Mouse (Mus musculus) stomach, embryonic 14.5 days (tissue): ENCODE measurements around the gene Atrnl1. TPM values are rescaled to one million over a fixed set of nuclear protein-coding genes. Genes with fewer than 3 reads are reported as not detected.
A peak's percentile ranks its signal among the peaks of the same experiment; 100 is the strongest.

ENCODE experiments used
- ATAC-seq: fragments of 200-750 bp; cut with Nextera tagmentation; 2 replicates; pipeline ENCODE4 v1.8.0; 2017; ENCODE audit warnings: low read depth, moderate TSS enrichment; ENCODE audit not compliant: insufficient number of reproducible peaks, insufficient read depth, low FRiP score
- H3K27ac ChIP-seq: fragments of 300-500 bp; sonication (generic); 2 replicates; pipeline ENCODE4 v1.5.1; 2014; ENCODE audit warnings: mild to moderate bottlenecking, low read length, moderate library complexity, mixed read lengths
- H3K27me3 ChIP-seq: fragments of 300-500 bp; sonication (generic); 2 replicates; pipeline ENCODE4 v1.6.1; 2014; ENCODE audit warnings: low read length, control low read depth, mixed read lengths; ENCODE audit not compliant: control insufficient read depth, insufficient read depth
- H3K36me3 ChIP-seq: fragments of 300-500 bp; sonication (generic); 2 replicates; pipeline ENCODE4 v1.6.1; 2014; ENCODE audit warnings: mild to moderate bottlenecking, control low read depth, low read length, moderate library complexity, mixed read lengths; ENCODE audit not compliant: control insufficient read depth, insufficient read depth
- H3K4me1 ChIP-seq: fragments of 300-500 bp; sonication (generic); 2 replicates; pipeline ENCODE4 v1.6.1; 2014; ENCODE audit warnings: low read length, control low read depth, mixed read lengths; ENCODE audit not compliant: control insufficient read depth, insufficient read depth
- H3K4me2 ChIP-seq: fragments of 300-500 bp; sonication (generic); replicated peaks from 2 replicates; pipeline ENCODE4 v1.6.1; 2014; ENCODE audit warnings: low read depth, low read length, control low read depth
- H3K4me3 ChIP-seq: fragments of 300-500 bp; sonication (generic); 2 replicates; pipeline ENCODE4 v1.5.1; 2014; ENCODE audit warnings: low read depth, low read length, control low read depth
- H3K9ac ChIP-seq: fragments of 300-500 bp; sonication (generic); replicated peaks from 2 replicates; pipeline ENCODE4 v1.6.1; 2014; ENCODE audit warnings: low read depth, mild to moderate bottlenecking, control low read depth, low read length, moderate library complexity, mixed read lengths
- H3K9me3 ChIP-seq: fragments of 300-500 bp; sonication (generic); 2 replicates; pipeline ENCODE4 v1.6.1; 2016; ENCODE audit warnings: low read depth, low read length, control low read depth; ENCODE audit not compliant: control insufficient read depth
- WGBS: fragments of 180-500 bp; shearing (Covaris S2); extraction: QIAGEN DNeasy Blood & Tissue Kit; methylation state at CpG from one replicate; pipeline ENCODE4 v1.1.7; 2014; 5-methylcytosine and 5-hydroxymethylcytosine counted together
- polyA plus RNA-seq: library from polyadenylated mRNA; unstranded; fragments of >200 nt; fragmentation: Nextera tagmentation; extraction: Ambion mirVana; gene quantifications from 2 replicates; pipeline ENCODE4 v1.2.1, GENCODE M21; 2014

The Atrnl1 gene
- polyA plus RNA-seq, 1 experiment from 2014 or later, result 8.2 TPM

GRCm38 (mm10) chr19:57909466-57909865, 298.6 kb downstream of the Atrnl1 start:
- 91% methylated on average over 6 of the region's 6 CpGs for WGBS
- H3K4me3 ChIP-seq, result no peak overlapping the region

GRCm38 (mm10) chr19:57910650-57911049, 299.8 kb downstream of the Atrnl1 start:
- no peak overlapping the region for H3K27ac ChIP-seq
- no peaks in the 10 kb centered on the region for H3K36me3 ChIP-seq
- 85% methylated on average over 6 of the region's 6 CpGs for WGBS
- H3K4me1 ChIP-seq, result no peaks in the 10 kb centered on the region
- ATAC-seq, result no peak
- no peaks in the 10 kb centered on the region for H3K9me3 ChIP-seq
- no peak overlapping the region for H3K4me3 ChIP-seq
- no peak overlapping the region for H3K4me2 ChIP-seq
- no peak overlapping the region for H3K9ac ChIP-seq
- H3K27me3 ChIP-seq, result no peaks in the 10 kb centered on the region

More at GRCm38 (mm10) chr19:57909466-57909865, 298.6 kb downstream of the Atrnl1 start:
- H3K4me2 ChIP-seq, result no peak overlapping the region
- H3K9me3 ChIP-seq, result no peaks in the 10 kb centered on the region
- H3K4me1 ChIP-seq, result no peaks in the 10 kb centered on the region
- H3K36me3 ChIP-seq, result no peaks in the 10 kb centered on the region
- H3K9ac ChIP-seq, result no peak overlapping the region
- H3K27ac ChIP-seq, result no peak overlapping the region
- H3K27me3 ChIP-seq, result no peaks in the 10 kb centered on the region
- ATAC-seq, result no peak

- Histone ChIP-seq H3K4me2 (no peak overlapping the region), H3K4me3 (no peak overlapping the region), H3K27me3 (no peaks in the 10 kb centered on the region), H3K9ac (no peak overlapping the region), H3K4me1 (no peaks in the 10 kb centered on the region), H3K27ac (no peak overlapping the region), H3K36me3 (no peaks in the 10 kb centered on the region), H3K9me3 (no peaks in the 10 kb centered on the region; the same call in 1 of the 2 replicates)
- ATAC-seq, result no peak
- 55% methylated on average over 6 of the region's 6 CpGs for WGBS
These were observed 305.5 kb downstream of the Atrnl1 start for GRCm38 (mm10) chr19:57916325-57916724.

- no peak overlapping the region for H3K27ac ChIP-seq
- no peak overlapping the region for H3K4me3 ChIP-seq
- H3K9me3 ChIP-seq, result no peaks in the 10 kb centered on the region; the same call in 1 of the 2 replicates
- no peaks in the 10 kb centered on the region for H3K36me3 ChIP-seq
- 69% methylated on average over 5 of the region's 5 CpGs for WGBS
- no peak for ATAC-seq
- no peaks in the 10 kb centered on the region for H3K27me3 ChIP-seq
- no peak overlapping the region for H3K4me2 ChIP-seq
- H3K9ac ChIP-seq, result no peak overlapping the region
- H3K4me1 ChIP-seq, result no peaks in the 10 kb centered on the region
These were observed 312.2 kb downstream of the Atrnl1 start for GRCm38 (mm10) chr19:57922991-57923390.

GRCm38 (mm10) chr19:57924856-57925255, 314.0 kb downstream of the Atrnl1 start:
- no peaks in the 10 kb centered on the region; the same call in 1 of the 2 replicates for H3K9me3 ChIP-seq
- H3K36me3 ChIP-seq, result no peaks in the 10 kb centered on the region
- no peak overlapping the region for H3K27ac ChIP-seq
- no peaks in the 10 kb centered on the region for H3K4me1 ChIP-seq
- no peak overlapping the region for H3K4me2 ChIP-seq
- 66% methylated on average over 8 of the region's 8 CpGs for WGBS
- no peaks in the 10 kb centered on the region for H3K27me3 ChIP-seq
- no peak overlapping the region for H3K9ac ChIP-seq
- ATAC-seq, result no peak
- H3K4me3 ChIP-seq, result no peak overlapping the region

- Histone ChIP-seq H3K27me3 (no peaks in the 10 kb centered on the region), H3K4me1 (no peaks in the 10 kb centered on the region), H3K4me2 (no peak overlapping the region), H3K9me3 (no peaks in the 10 kb centered on the region; the same call in 1 of the 2 replicates), H3K36me3 (no peaks in the 10 kb centered on the region), H3K9ac (no peak overlapping the region), H3K27ac (no peak overlapping the region), H3K4me3 (no peak overlapping the region)
- 71% methylated on average over 10 of the region's 10 CpGs for WGBS
- ATAC-seq, result no peak
These were observed 314.8 kb downstream of the Atrnl1 start for GRCm38 (mm10) chr19:57925681-57926080.

- Histone ChIP-seq H3K9me3 (no peaks in the 10 kb centered on the region), H3K36me3 (no peaks in the 10 kb centered on the region), H3K27ac (no peak overlapping the region), H3K4me3 (no peak overlapping the region), H3K4me1 (no peaks in the 10 kb centered on the region), H3K9ac (no peak overlapping the region), H3K27me3 (no peaks in the 10 kb centered on the region), H3K4me2 (no peak overlapping the region)
- ATAC-seq, result peak; percentile 94
- WGBS, result 94% methylated on average over 5 of the region's 5 CpGs
These were observed 315.5 kb downstream of the Atrnl1 start for GRCm38 (mm10) chr19:57926164-57926860.

GRCm38 (mm10) chr19:57926941-57927471, 316.2 kb downstream of the Atrnl1 start:
- no peak overlapping the region for H3K4me2 ChIP-seq
- no peaks in the 10 kb centered on the region for H3K27me3 ChIP-seq
- no peak overlapping the region for H3K4me3 ChIP-seq
- no peaks in the 10 kb centered on the region for H3K4me1 ChIP-seq
- H3K36me3 ChIP-seq, result no peaks in the 10 kb centered on the region
- H3K9me3 ChIP-seq, result no peaks in the 10 kb centered on the region
- no peak overlapping the region for H3K9ac ChIP-seq
- WGBS, result 31% methylated on average over 10 of the region's 10 CpGs
- no peak overlapping the region for H3K27ac ChIP-seq
- no peak for ATAC-seq
